In genomic region chr2:150927038-150927720, GRCm38 (mm10) we compare ENCODE assay signal across 16 mouse cellular contexts. TPM values are rescaled to one million over a fixed set of nuclear protein-coding genes. Genes with fewer than 3 reads are reported as not detected.
DNase-seq lines count a peak whose midpoint lies in the region; ATAC-seq and TF ChIP-seq lines count a peak whose summit lies in the region.
"Had no signal": no experiment of that assay in that cellular context is flagged by ENCODE, and none has a peak within 500 bp of the region (broad histone marks: within the 10 kb centered on the region; RNA-seq: fewer than 3 reads in every experiment).

No protein-coding gene starts in this region.

- no peak for TF ChIP-seq POLR2A in small intestine, adult 2 months (IDR thresholded peaks at IDR 0.05; ENCODE audit: low read depth, low read length)

- ATAC-seq in midbrain, embryonic 14.5 days (ENCODE audit: low FRiP score, low TSS enrichment), result no peak
- ATAC-seq: hindbrain, postnatal 0 days; Patski had no signal

- H3K4me2 ChIP-seq in midbrain, embryonic 14.5 days (ENCODE audit: low read length), result no peak overlapping the region
- H3K4me2 ChIP-seq: limb, embryonic 12.5 days; lung, embryonic 14.5 days had no signal

- H3K36me3 ChIP-seq in small intestine, adult 2 months (ENCODE audit: control insufficient read depth, insufficient read depth, low read length), result no peaks in the 10 kb centered on the region; the same call in 1 of the 2 replicates
- H3K36me3 ChIP-seq in midbrain, embryonic 14.5 days (ENCODE audit: control insufficient read depth, insufficient read depth, low read length), result peaks cover 19% of the 10 kb centered on the region; the same call in 1 of the 2 replicates

- no peak overlapping the region for H3K9ac ChIP-seq in midbrain, embryonic 14.5 days (replicated peaks; ENCODE audit: low read length)
- H3K9ac ChIP-seq: limb, embryonic 12.5 days; lung, embryonic 14.5 days had no signal

- DNase-seq in ovary, postnatal 14 days (ENCODE audit: low spot score), result peak; percentile 17
- no peak for DNase-seq in ovary, postnatal 10 days (ENCODE audit: low spot score)
- peak; percentile 51 to 54 for DNase-seq in adrenal gland, postnatal 36 days
- DNase-seq in cerebellum, postnatal 25 days, result peak; percentile 48 to 60
- DNase-seq in layer of hippocampus, postnatal 25 days (ENCODE audit: extremely low spot score in 1 of 2, low spot score in 1 of 2), result no peak
- DNase-seq in midbrain, embryonic 14.5 days, result no peak
- DNase-seq: embryo, embryonic 11 days; heart, adult 18-20 months; heart, postnatal 14 days; lung, embryonic 14.5 days had no signal

- no peaks in the 10 kb centered on the region for H3K9me3 ChIP-seq in midbrain, embryonic 14.5 days (ENCODE audit: control insufficient read depth, low read length)
- H3K9me3 ChIP-seq: limb, embryonic 12.5 days; megakaryocyte, embryonic 14.5 days had no signal

- peak overlapping the region; percentile 86 for H3K27ac ChIP-seq in small intestine, adult 2 months (ENCODE audit: insufficient read depth, low read depth, low read length)
- H3K27ac ChIP-seq in midbrain, embryonic 14.5 days (replicated peaks; ENCODE audit: low read depth, low read length), result no peak overlapping the region
- H3K27ac ChIP-seq: hindbrain, postnatal 0 days; limb, embryonic 12.5 days had no signal

- 60% methylated on average over 11 of the region's 11 CpGs for WGBS in small intestine, adult 2 months
- 94% methylated on average over 11 of the region's 11 CpGs for WGBS in midbrain, embryonic 14.5 days

- no peaks in the 10 kb centered on the region for H3K27me3 ChIP-seq in small intestine, adult 2 months (ENCODE audit: control insufficient read depth, insufficient read depth, low read length)
- no peaks in the 10 kb centered on the region for H3K27me3 ChIP-seq in midbrain, embryonic 14.5 days (ENCODE audit: control insufficient read depth, insufficient read depth, low read length)
- H3K27me3 ChIP-seq: limb, embryonic 12.5 days; megakaryocyte, embryonic 14.5 days; Patski had no signal

- TF ChIP-seq CTCF in small intestine, adult 2 months (IDR thresholded peaks at IDR 0.05; ENCODE audit: extremely low read depth, insufficient read length, insufficient replicate concordance, low read depth, low read length), result peak; percentile 26; the same call in 1 of the 2 replicates

- peak overlapping the region; percentile 47 for H3K4me3 ChIP-seq in small intestine, adult 2 months (ENCODE audit: low read depth, low read length)
- H3K4me3 ChIP-seq in midbrain, embryonic 14.5 days (replicated peaks; ENCODE audit: low read depth, low read length), result no peak overlapping the region
- H3K4me3 ChIP-seq: limb, embryonic 12.5 days; megakaryocyte, embryonic 14.5 days; myocyte had no signal

- peaks cover 7% of the 10 kb centered on the region for H3K4me1 ChIP-seq in small intestine, adult 2 months (ENCODE audit: control insufficient read depth, insufficient read depth, insufficient read length, low read length)
- H3K4me1 ChIP-seq in midbrain, embryonic 14.5 days (ENCODE audit: control insufficient read depth, insufficient read depth, low read length), result no peaks in the 10 kb centered on the region
- H3K4me1 ChIP-seq: limb, embryonic 12.5 days had no signal

RNA-seq across cellular contexts. Expression of gene Gins1, which starts 22.0 kb away (rescaled TPM):
- 1 to 10 TPM; 3.5 to 3.9 TPM for total RNA-seq in adrenal gland, postnatal 36 days (2021)
- 0.66 and 1.0 TPM in 2 replicates for polyA plus RNA-seq in small intestine, adult 2 months (2012; rRNA removed)
- 1 to 10 TPM; 2.7 to 2.9 TPM for total RNA-seq in layer of hippocampus, postnatal 25 days (2021)
- 19.2 and 21.3 TPM in 2 replicates for polyA plus RNA-seq in midbrain, embryonic 14.5 days (2014; fragmentation: Nextera tagmentation; extraction: Ambion mirVana)

RNA-seq across cellular contexts. Expression of gene Abhd12, which starts 22.6 kb away (rescaled TPM):
- 10 to 100 TPM; 67.0 to 72.7 TPM for total RNA-seq in adrenal gland, postnatal 36 days (2021)
- polyA plus RNA-seq in small intestine, adult 2 months (2012; rRNA removed), result 61.1 and 85.9 TPM in 2 replicates
- 100 to 1,000 TPM; 296 to 326 TPM for total RNA-seq in layer of hippocampus, postnatal 25 days (2021)
- polyA plus RNA-seq in midbrain, embryonic 14.5 days (2014; fragmentation: Nextera tagmentation; extraction: Ambion mirVana), result 102 and 105 TPM in 2 replicates

Comparison
In these comparisons a context has a peak if more than half of its experiments do, and no peak if none do; other contexts are left out.
1. DNase-seq: peak in ovary, postnatal 14 days (single experiment), adrenal gland, postnatal 36 days (2 of 2) and cerebellum, postnatal 25 days (2 of 2); none in ovary, postnatal 10 days (single experiment), layer of hippocampus, postnatal 25 days (0 of 2) and midbrain, embryonic 14.5 days (single experiment).
2. RNA of gene Abhd12, which starts 22.6 kb away (total RNA-seq): 296 to 326 TPM in layer of hippocampus, postnatal 25 days; 67.0 to 72.7 TPM in adrenal gland, postnatal 36 days; every median in the first group is over 4 times any median in the second.